Mouse (Mus musculus) neural tube, embryonic 15.5 days (tissue): ENCODE measurements at regions not wholly inside any gene's neighbourhood (a gene's known extent, or its start where the extent isn't known, plus 50 kb on each side); places are given as distances from the start of the nearest gene placed in this dataset.
A peak's percentile ranks its signal among the peaks of the same experiment; 100 is the strongest.

Experiments used
- ATAC-seq: fragments of 200-750 bp; cut with Nextera tagmentation; 2 replicates; pipeline ENCODE4 v1.8.0; 2017; ENCODE audit warnings: mild to moderate bottlenecking, moderate TSS enrichment, moderate library complexity; ENCODE audit not compliant: low FRiP score
- H3K27ac ChIP-seq: fragments of 300-500 bp; sonication (generic); replicated peaks from 2 replicates; pipeline ENCODE4 v1.5.1; 2015; ENCODE audit warnings: mild to moderate bottlenecking, inconsistent platforms
- H3K27me3 ChIP-seq: fragments of 300-500 bp; sonication (generic); replicated peaks from 2 replicates; pipeline ENCODE4 v1.6.1; 2015; ENCODE audit warnings: inconsistent platforms
- H3K36me3 ChIP-seq: fragments of 300-500 bp; sonication (generic); 2 replicates; pipeline ENCODE4 v1.6.1; 2015; ENCODE audit warnings: inconsistent platforms
- H3K4me1 ChIP-seq: fragments of 300-500 bp; sonication (generic); 2 replicates; pipeline ENCODE4 v1.6.1; 2015; ENCODE audit warnings: inconsistent platforms
- H3K4me2 ChIP-seq: fragments of 300-500 bp; sonication (generic); 2 replicates; pipeline ENCODE4 v1.6.1; 2015; ENCODE audit warnings: inconsistent platforms, mild to moderate bottlenecking, moderate library complexity
- H3K4me3 ChIP-seq: fragments of 300-500 bp; sonication (generic); replicated peaks from 2 replicates; pipeline ENCODE4 v1.5.1; 2015; ENCODE audit warnings: mild to moderate bottlenecking, inconsistent platforms
- H3K9ac ChIP-seq: fragments of 300-500 bp; sonication (generic); replicated peaks from 2 replicates; pipeline ENCODE4 v1.6.1; 2015; ENCODE audit warnings: mild to moderate bottlenecking, inconsistent platforms
- H3K9me3 ChIP-seq: fragments of 300-500 bp; sonication (generic); replicated peaks from 2 replicates; pipeline ENCODE4 v1.6.1; 2016; ENCODE audit warnings: inconsistent platforms
- whole genome bisulfite sequencing: fragments of 180-500 bp; shearing (Covaris S2); methylation state at CpG from one replicate; pipeline ENCODE4 v1.1.7; 2015; ENCODE audit warnings: mixed read lengths; 5-methylcytosine and 5-hydroxymethylcytosine counted together

- Histone ChIP-seq H3K36me3 (no peaks in the 10 kb centered on the region), H3K9ac (no peak overlapping the region), H3K4me1 (no peaks in the 10 kb centered on the region), H3K4me3 (no peak overlapping the region), H3K27me3 (no peaks in the 10 kb centered on the region), H3K4me2 (no peak overlapping the region), H3K27ac (no peak overlapping the region), H3K9me3 (no peaks in the 10 kb centered on the region)
- 93% methylated on average over 2 of the region's 2 CpGs for WGBS
- no peak for ATAC-seq
Measured at GRCm38 (mm10) chr3:58205526-58205925, 209.0 kb upstream of the Tsc22d2 start.

DNA sequence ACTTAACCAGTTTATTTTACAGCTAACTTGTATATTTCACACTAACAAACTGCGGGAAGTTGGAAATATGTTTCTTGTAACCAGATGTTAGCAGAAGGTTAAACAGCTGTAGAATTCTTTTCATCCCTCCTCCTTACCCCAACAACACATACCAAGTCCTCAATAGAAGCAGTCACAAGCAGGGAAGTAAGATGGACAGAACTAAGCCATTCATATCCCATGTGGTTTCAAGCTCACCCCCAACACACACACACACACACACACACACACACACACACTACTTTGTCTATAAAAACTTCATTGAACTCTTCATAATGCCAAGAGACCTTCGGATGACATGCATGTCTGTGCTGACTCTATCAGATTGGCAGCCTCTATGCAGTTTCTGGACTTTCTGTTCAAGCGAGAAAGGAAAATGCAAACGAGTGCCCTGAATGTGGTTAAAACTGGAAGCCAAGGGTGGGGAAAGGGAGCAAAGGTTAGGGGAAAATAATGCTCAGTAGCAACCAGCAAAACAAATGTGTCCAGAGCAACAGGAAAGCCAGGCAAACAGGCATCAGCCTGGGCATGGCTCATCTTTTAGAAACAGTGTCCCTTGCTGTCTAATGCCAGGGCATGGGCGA, 207.6 kb upstream of the Tsc22d2 start:
- WGBS = 71% methylated on average over 5 of the region's 5 CpGs
- no peaks in the 10 kb centered on the region for H3K4me1 ChIP-seq
- no peak overlapping the region for H3K27ac ChIP-seq
- no peaks in the 10 kb centered on the region for H3K27me3 ChIP-seq
- H3K36me3 ChIP-seq = no peaks in the 10 kb centered on the region
- no peak for ATAC-seq
- no peak overlapping the region for H3K4me3 ChIP-seq
- H3K4me2 ChIP-seq = no peak overlapping the region
- H3K9ac ChIP-seq = no peak overlapping the region
- H3K9me3 ChIP-seq = no peaks in the 10 kb centered on the region

GRCm38 (mm10) chr3:58211016-58211415, 203.5 kb upstream of the Tsc22d2 start:
- H3K4me2 ChIP-seq = no peak overlapping the region
- H3K27me3 ChIP-seq = no peaks in the 10 kb centered on the region
- no peaks in the 10 kb centered on the region for H3K9me3 ChIP-seq
- no peak overlapping the region for H3K4me3 ChIP-seq
- WGBS = 66% methylated on average over 3 of the region's 3 CpGs
- no peak overlapping the region for H3K27ac ChIP-seq
- H3K36me3 ChIP-seq = no peaks in the 10 kb centered on the region
- no peak overlapping the region for H3K9ac ChIP-seq
- H3K4me1 ChIP-seq = no peaks in the 10 kb centered on the region
- no peak for ATAC-seq

DNA sequence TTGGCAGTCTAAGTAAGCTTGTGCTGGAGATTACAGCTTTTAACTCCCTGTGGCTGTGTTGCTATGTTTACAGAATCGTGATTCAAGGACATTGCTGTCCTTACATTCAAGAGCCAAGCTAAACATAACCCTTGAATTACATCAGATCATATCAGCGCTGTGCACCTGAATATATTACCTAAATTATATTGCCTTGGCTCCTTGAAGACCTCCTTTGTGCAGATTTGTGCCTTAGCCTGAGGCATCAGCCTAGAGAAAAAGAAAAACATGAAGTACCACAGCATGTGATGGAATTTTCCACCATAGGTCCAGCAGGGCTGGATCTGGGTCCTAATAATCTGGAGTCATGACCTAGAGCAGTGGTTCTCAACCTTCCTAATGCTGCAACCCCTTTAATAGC, 189.8 kb upstream of the Tsc22d2 start:
- no peak overlapping the region for H3K9ac ChIP-seq
- peaks cover 6% of the 10 kb centered on the region; the same call in 1 of the 2 replicates for H3K4me1 ChIP-seq
- no peak overlapping the region for H3K4me2 ChIP-seq
- ATAC-seq = no peak
- no peak overlapping the region for H3K4me3 ChIP-seq
- WGBS = 82% methylated on average over 2 of the region's 2 CpGs
- no peaks in the 10 kb centered on the region for H3K27me3 ChIP-seq
- H3K9me3 ChIP-seq = no peaks in the 10 kb centered on the region
- no peak overlapping the region for H3K27ac ChIP-seq
- no peaks in the 10 kb centered on the region for H3K36me3 ChIP-seq

- H3K9me3 ChIP-seq = no peaks in the 10 kb centered on the region
- no peaks in the 10 kb centered on the region for H3K36me3 ChIP-seq
- no peak overlapping the region for H3K4me2 ChIP-seq
- H3K27ac ChIP-seq = no peak overlapping the region
- peaks cover 6% of the 10 kb centered on the region; the same call in 1 of the 2 replicates for H3K4me1 ChIP-seq
- ATAC-seq = peak; percentile 75; the same call in 1 of the 2 replicates
- H3K9ac ChIP-seq = no peak overlapping the region
- no peaks in the 10 kb centered on the region for H3K27me3 ChIP-seq
- 45% methylated on average over 7 of the region's 7 CpGs for WGBS
- no peak overlapping the region for H3K4me3 ChIP-seq
Measured at GRCm38 (mm10) chr3:58226447-58227321, 187.8 kb upstream of the Tsc22d2 start.

DNA sequence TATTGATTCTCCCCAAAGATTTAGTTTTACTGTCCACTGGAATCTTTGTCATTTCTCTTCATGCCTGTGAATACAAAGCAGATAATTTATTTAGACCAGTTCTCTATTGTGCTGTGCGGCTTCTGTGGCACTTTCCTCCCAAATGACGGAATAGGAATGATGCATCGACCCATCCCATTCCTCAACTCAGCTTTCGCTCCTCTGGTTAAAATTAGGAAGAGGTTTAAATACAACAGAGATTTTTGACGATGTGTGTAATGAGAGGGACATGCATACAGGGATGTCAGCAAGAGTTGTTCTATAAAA, 187.2 kb upstream of the Tsc22d2 start:
- H3K4me2 ChIP-seq = no peak overlapping the region
- no peaks in the 10 kb centered on the region for H3K27me3 ChIP-seq
- 49% methylated on average over 5 of the region's 5 CpGs for WGBS
- peaks cover 6% of the 10 kb centered on the region; the same call in 1 of the 2 replicates for H3K4me1 ChIP-seq
- peak; percentile 45; the same call in 1 of the 2 replicates for ATAC-seq
- no peaks in the 10 kb centered on the region for H3K36me3 ChIP-seq
- no peak overlapping the region for H3K4me3 ChIP-seq
- no peak overlapping the region for H3K9ac ChIP-seq
- H3K9me3 ChIP-seq = no peaks in the 10 kb centered on the region
- no peak overlapping the region for H3K27ac ChIP-seq

- Histone ChIP-seq H3K27me3 (no peaks in the 10 kb centered on the region), H3K27ac (no peak overlapping the region), H3K9ac (no peak overlapping the region), H3K4me2 (no peak overlapping the region), H3K36me3 (no peaks in the 10 kb centered on the region), H3K4me3 (no peak overlapping the region), H3K4me1 (peaks cover 6% of the 10 kb centered on the region; the same call in 1 of the 2 replicates), H3K9me3 (no peaks in the 10 kb centered on the region)
- ATAC-seq = no peak
- 75% methylated on average over 3 of the region's 3 CpGs for WGBS
Measured at GRCm38 (mm10) chr3:58228189-58228588, 186.3 kb upstream of the Tsc22d2 start.

- Histone ChIP-seq H3K27me3 (no peaks in the 10 kb centered on the region), H3K4me3 (no peak overlapping the region), H3K4me2 (no peak overlapping the region), H3K36me3 (no peaks in the 10 kb centered on the region), H3K27ac (no peak overlapping the region), H3K4me1 (peaks cover 6% of the 10 kb centered on the region; the same call in 1 of the 2 replicates), H3K9ac (no peak overlapping the region), H3K9me3 (no peaks in the 10 kb centered on the region)
- WGBS = 80% methylated on average over 2 of the region's 2 CpGs
- ATAC-seq = no peak
Measured at GRCm38 (mm10) chr3:58231746-58232145, 182.8 kb upstream of the Tsc22d2 start.

DNA sequence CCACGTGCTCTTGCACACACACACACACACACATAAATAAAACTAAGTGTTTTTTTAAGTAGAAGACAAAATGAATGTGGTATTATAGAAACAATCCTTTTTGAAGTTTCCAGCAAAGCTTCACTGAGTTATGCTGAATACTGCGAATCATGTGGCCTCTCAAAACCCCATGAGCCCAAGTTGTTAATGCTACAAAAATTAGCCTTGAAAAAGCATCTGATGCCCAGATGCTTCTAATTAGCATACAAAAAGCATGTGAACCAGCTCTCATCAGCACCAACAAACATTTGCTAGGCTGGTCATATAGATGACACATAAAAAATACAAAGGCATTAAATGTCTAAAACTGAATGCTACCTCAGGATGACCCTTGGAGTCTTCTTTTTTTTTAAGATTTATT, 181.2 kb upstream of the Tsc22d2 start:
- Histone ChIP-seq H3K4me1 (no peaks in the 10 kb centered on the region), H3K4me2 (no peak overlapping the region), H3K36me3 (no peaks in the 10 kb centered on the region), H3K27ac (no peak overlapping the region), H3K27me3 (no peaks in the 10 kb centered on the region), H3K9ac (no peak overlapping the region), H3K9me3 (no peaks in the 10 kb centered on the region), H3K4me3 (no peak overlapping the region)
- no peak for ATAC-seq
- WGBS = 50% methylated on average over 2 of the region's 2 CpGs

DNA sequence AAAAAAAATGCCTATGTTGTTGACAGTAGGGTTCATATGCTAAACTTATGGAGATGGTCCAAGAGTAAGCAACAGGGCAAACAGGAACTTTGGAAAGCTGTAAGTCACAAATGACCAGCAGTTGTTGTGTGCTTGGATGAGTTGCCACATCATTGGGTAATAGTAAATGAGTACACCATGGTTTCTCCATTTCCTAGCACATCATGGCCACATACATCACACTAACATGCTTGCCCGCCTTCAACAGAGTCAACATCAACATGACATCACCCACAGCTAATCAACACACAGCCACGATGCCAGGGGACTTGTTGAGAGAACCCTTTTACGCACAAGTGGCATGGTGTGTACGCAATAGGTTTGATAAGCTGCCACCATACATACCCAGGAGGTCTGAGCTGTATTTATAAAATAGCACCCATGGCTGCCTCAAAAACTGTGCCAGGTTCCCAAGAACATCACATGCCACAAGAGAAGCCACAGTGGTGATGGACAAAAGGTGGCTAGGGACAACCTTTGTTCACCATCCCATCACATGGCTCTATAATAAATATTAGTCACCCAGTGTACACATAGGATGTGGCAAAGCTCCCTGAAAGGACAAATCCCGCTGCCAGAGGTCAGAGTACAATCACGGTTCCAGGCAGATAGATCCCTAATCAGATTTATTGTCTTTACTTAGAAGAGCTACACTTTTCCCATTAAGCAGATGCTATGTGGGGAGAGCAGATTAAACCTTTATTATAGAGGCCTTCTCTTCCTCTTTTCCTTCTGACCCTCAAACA, 179.5 kb upstream of the Tsc22d2 start:
- WGBS = 82% methylated on average over 6 of the region's 6 CpGs
- Histone ChIP-seq H3K4me3 (no peak overlapping the region), H3K4me2 (no peak overlapping the region), H3K9ac (no peak overlapping the region), H3K4me1 (no peaks in the 10 kb centered on the region), H3K9me3 (no peaks in the 10 kb centered on the region; the same call in 1 of the 2 replicates), H3K27ac (no peak overlapping the region), H3K27me3 (no peaks in the 10 kb centered on the region), H3K36me3 (no peaks in the 10 kb centered on the region)
- ATAC-seq = no peak

GRCm38 (mm10) chr3:58238111-58238510, 176.4 kb upstream of the Tsc22d2 start:
- H3K9ac ChIP-seq = no peak overlapping the region
- no peak overlapping the region for H3K4me3 ChIP-seq
- no peak overlapping the region for H3K4me2 ChIP-seq
- H3K27ac ChIP-seq = no peak overlapping the region
- H3K4me1 ChIP-seq = no peaks in the 10 kb centered on the region
- no peak for ATAC-seq
- no peaks in the 10 kb centered on the region for H3K36me3 ChIP-seq
- no peaks in the 10 kb centered on the region; the same call in 1 of the 2 replicates for H3K9me3 ChIP-seq
- H3K27me3 ChIP-seq = no peaks in the 10 kb centered on the region
